ENCODE assay signal across 8 mouse cellular contexts in the genomic region with DNA sequence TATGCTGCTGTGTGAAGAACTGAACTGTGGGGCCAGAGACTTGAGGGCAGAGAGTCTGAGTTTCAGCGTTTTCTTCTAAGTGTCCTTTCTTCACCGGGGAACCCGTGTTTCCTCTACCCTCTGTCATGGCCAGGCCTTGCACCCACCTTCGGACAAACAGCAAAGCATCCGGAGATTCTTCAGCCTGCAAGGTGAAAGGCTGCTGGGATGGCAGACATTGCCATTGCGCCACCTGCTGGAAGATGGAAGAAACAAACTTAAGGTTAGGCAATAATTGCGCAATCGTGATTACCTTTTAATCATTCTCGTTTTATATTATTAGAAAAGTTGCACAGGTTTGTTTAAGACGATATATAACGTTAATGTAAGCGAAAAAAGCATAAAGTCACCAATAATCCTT. TPM values are rescaled to one million over a fixed set of nuclear protein-coding genes. Genes with fewer than 3 reads are reported as not detected.
A peak's percentile ranks its signal among the peaks of the same experiment; 100 is the strongest.
DNase-seq lines count a peak whose midpoint lies in the region; ATAC-seq and TF ChIP-seq lines count a peak whose summit lies in the region.

No protein-coding gene starts in this region.

- H3K27ac ChIP-seq in small intestine, adult 2 months (ENCODE audit: insufficient read depth, low read depth, low read length): no peak overlapping the region

- peak; percentile 48 to 89 for DNase-seq in adrenal gland, adult (ENCODE audit: inconsistent age in 2 of 2, low spot score in 1 of 2)
- DNase-seq in cerebellum, postnatal 4 days (ENCODE audit: low spot score in 2 of 2): peak; percentile 60 to 76
- DNase-seq in gastrocnemius, postnatal 36 days: peak; percentile 29 to 57
- DNase-seq in induced T-regulatory cell, adult 2 months (ENCODE audit: low read depth): peak; percentile 87
- peak; percentile 19 for DNase-seq in left cerebral cortex, adult 11 months (ENCODE audit: low spot score)

- TF ChIP-seq CTCF in small intestine, adult 2 months (IDR thresholded peaks at IDR 0.05; ENCODE audit: extremely low read depth, insufficient read length, insufficient replicate concordance, low read depth, low read length): peak; percentile 83; the same call in 1 of the 2 replicates

- TF ChIP-seq POLR2A in small intestine, adult 2 months (IDR thresholded peaks at IDR 0.05; ENCODE audit: low read depth, low read length): no peak

- H3K36me3 ChIP-seq in small intestine, adult 2 months (ENCODE audit: control insufficient read depth, insufficient read depth, low read length): no peaks in the 10 kb centered on the region

- no peaks in the 10 kb centered on the region for H3K4me1 ChIP-seq in small intestine, adult 2 months (ENCODE audit: control insufficient read depth, insufficient read depth, insufficient read length, low read length)

- H3K4me3 ChIP-seq in small intestine, adult 2 months (ENCODE audit: low read depth, low read length): no peak overlapping the region

- WGBS in small intestine, adult 2 months: 4% methylated on average over 12 of the region's 12 CpGs

- no peaks in the 10 kb centered on the region for H3K27me3 ChIP-seq in small intestine, adult 2 months (ENCODE audit: control insufficient read depth, insufficient read depth, low read length)

- ATAC-seq in megakaryocyte progenitor cell, adult 5-6 weeks (replicated peaks; ENCODE audit: poor library complexity): peak; percentile 85
- no peak; the same call in 1 of the 2 replicates for ATAC-seq in monocyte, adult 5-6 weeks (replicated peaks; ENCODE audit: insufficient number of reproducible peaks, low FRiP score, low TSS enrichment, poor library complexity, severe bottlenecking)

- intact Hi-C loops in gastrocnemius, postnatal 36 days (cut with DNase I): loop anchor here (5.0 kb wide), 1 partner anchor 61 kb away; no protein-coding TSS in a partner anchor

RNA-seq across cellular contexts. Expression of a gene that starts 28.9 kb away (rescaled TPM):
- total RNA-seq in gastrocnemius, postnatal 36 days (2021): 1 to 10 TPM; 8.6 to 9.4 TPM
- 18.1 and 22.9 TPM in 2 replicates for total RNA-seq in megakaryocyte progenitor cell, adult 5-6 weeks (2015)
- total RNA-seq in megakaryocyte progenitor cell, adult 5-6 weeks (2017): 41.0 and 49.9 TPM in 2 replicates
- 3.3 and 5.1 TPM in 2 replicates for polyA plus RNA-seq in small intestine, adult 2 months (2012; rRNA removed)
- total RNA-seq in monocyte, adult 5-6 weeks (2017): 18.5 to 41.4 TPM (median 19.1 TPM) in 3 replicates

Comparison
In these comparisons a context has a peak if more than half of its experiments do, and no peak if none do; other contexts are left out.
1. DNase-seq: peak in every context shown above with its lines; median percentile 87 in induced T-regulatory cell, adult 2 months; 68 in adrenal gland, adult; 68 in cerebellum, postnatal 4 days; 43 in gastrocnemius, postnatal 36 days; 19 in left cerebral cortex, adult 11 months.